Mouse (Mus musculus) liver, embryonic 14.5 days (tissue): ENCODE results near the gene Phf19.

Experiments
- CTCF ChIP-seq: IDR thresholded peaks from 2 replicates; pipeline ENCODE4 v1.5.1; 2016; ENCODE audit warnings: antibody characterized with exemption, low read depth, control low read depth
- EP300 ChIP-seq: IDR thresholded peaks from 2 replicates; pipeline ENCODE4 v1.6.1; 2016; ENCODE audit warnings: antibody characterized with exemption, low read depth

DNA sequence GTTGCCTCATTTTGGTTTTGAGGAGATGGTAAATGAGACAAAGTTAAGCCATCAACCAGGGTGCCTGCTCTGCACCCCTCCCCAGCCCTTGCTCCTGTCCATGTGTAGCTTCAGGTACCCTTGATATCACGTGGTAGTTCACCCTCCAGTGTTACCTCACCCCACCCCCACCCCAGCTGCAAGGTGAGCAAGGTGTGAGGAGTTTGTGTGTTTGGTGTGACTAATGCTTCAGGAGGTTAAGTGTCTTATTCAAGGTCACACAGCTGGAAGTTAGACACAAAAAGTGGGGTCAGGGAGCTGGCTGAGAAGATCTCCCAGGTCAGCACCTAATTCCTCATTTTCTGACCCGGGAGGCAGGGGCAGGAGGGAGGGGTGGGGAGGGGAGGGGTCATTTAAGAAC is 8.9 kb upstream of the Phf19 start:
- TF ChIP-seq CTCF: no peak
- TF ChIP-seq EP300: no peak
